Mouse (Mus musculus): ENCODE results near the gene Iyd.
"Not testable (repeated sequence)": the region's sequence is repeated elsewhere in the genome, so short reads cannot be mapped to it uniquely, and the experiment has no call there.

Gene Iyd

GRCm38 (mm10) chr10:3540003-3540827, at the start of gene Iyd:
Gene Iyd (plus strand): TSS chr10:3540240.
- no peaks in the 10 kb centered on the region; the same call in 1 of the 2 replicates for H3K27me3 ChIP-seq (ENCODE audit: insufficient read depth, low read length)
- TF ChIP-seq POU5F1 (IDR thresholded peaks at IDR 0.05; ENCODE audit: borderline replicate concordance, low read length): no peak
- no peak for TF ChIP-seq CTCF (conservative IDR thresholded peaks at IDR 0.05; ENCODE audit: low read length)
- TF ChIP-seq NANOG (IDR thresholded peaks at IDR 0.05; ENCODE audit: borderline replicate concordance, low read length): no peak
- no peaks in the 10 kb centered on the region for H3K36me3 ChIP-seq (ENCODE audit: insufficient read depth, low read length)
- no peaks in the 10 kb centered on the region for H3K4me1 ChIP-seq (replicated peaks; ENCODE audit: low read depth, low read length)
- no peak within 1 kb of the TSS for H3K4me3 ChIP-seq (replicated peaks; ENCODE audit: low read length)
- H3K9me3 ChIP-seq (ENCODE audit: low read length): no peaks in the 10 kb centered on the region

- Histone ChIP-seq H3K4me1 (replicated peaks; ENCODE audit: low read depth, low read length) (no peaks in the 10 kb centered on the region), H3K4me3 (replicated peaks; ENCODE audit: low read length) (no peak overlapping the region), H3K9me3 (ENCODE audit: low read length) (peaks cover 14% of the 10 kb centered on the region), H3K27me3 (ENCODE audit: insufficient read depth, low read length) (no peaks in the 10 kb centered on the region), H3K36me3 (ENCODE audit: insufficient read depth, low read length) (no peaks in the 10 kb centered on the region)
- TF ChIP-seq NANOG (IDR thresholded peaks at IDR 0.05; ENCODE audit: borderline replicate concordance, low read length): no peak
- no peak for TF ChIP-seq CTCF (conservative IDR thresholded peaks at IDR 0.05; ENCODE audit: low read length)
- TF ChIP-seq POU5F1 (IDR thresholded peaks at IDR 0.05; ENCODE audit: borderline replicate concordance, low read length): no peak
Observed at GRCm38 (mm10) chr10:3496791-3497190, 43.2 kb upstream of the Iyd start.

- H3K27me3 ChIP-seq (ENCODE audit: insufficient read depth, low read length); H3K36me3 ChIP-seq (ENCODE audit: insufficient read depth, low read length); H3K4me1 ChIP-seq (replicated peaks; ENCODE audit: low read depth, low read length); H3K4me3 ChIP-seq (replicated peaks; ENCODE audit: low read length): not testable (repeated sequence)
- peaks cover 21% of the 10 kb centered on the region for H3K9me3 ChIP-seq (ENCODE audit: low read length)
Observed at GRCm38 (mm10) chr10:3500846-3501245, 39.2 kb upstream of the Iyd start.

GRCm38 (mm10) chr10:3507484-3508221, 32.4 kb upstream of the Iyd start:
- H3K4me1 ChIP-seq (replicated peaks; ENCODE audit: low read depth, low read length): no peaks in the 10 kb centered on the region
- no peak overlapping the region for H3K4me3 ChIP-seq (replicated peaks; ENCODE audit: low read length)
- TF ChIP-seq POU5F1 (IDR thresholded peaks at IDR 0.05; ENCODE audit: borderline replicate concordance, low read length) (no peak), NANOG (IDR thresholded peaks at IDR 0.05; ENCODE audit: borderline replicate concordance, low read length) (no peak), CTCF (conservative IDR thresholded peaks at IDR 0.05; ENCODE audit: low read length) (no peak)
- no peaks in the 10 kb centered on the region for H3K27me3 ChIP-seq (ENCODE audit: insufficient read depth, low read length)
- peaks cover 12% of the 10 kb centered on the region for H3K9me3 ChIP-seq (ENCODE audit: low read length)
- H3K36me3 ChIP-seq (ENCODE audit: insufficient read depth, low read length): no peaks in the 10 kb centered on the region

- no peaks in the 10 kb centered on the region for H3K36me3 ChIP-seq (ENCODE audit: insufficient read depth, low read length)
- no peak overlapping the region for H3K4me3 ChIP-seq (replicated peaks; ENCODE audit: low read length)
- H3K4me1 ChIP-seq (replicated peaks; ENCODE audit: low read depth, low read length): no peaks in the 10 kb centered on the region
- H3K27me3 ChIP-seq (ENCODE audit: insufficient read depth, low read length): no peaks in the 10 kb centered on the region
- TF ChIP-seq CTCF (conservative IDR thresholded peaks at IDR 0.05; ENCODE audit: low read length): no peak
- no peak for TF ChIP-seq POU5F1 (IDR thresholded peaks at IDR 0.05; ENCODE audit: borderline replicate concordance, low read length)
- TF ChIP-seq NANOG (IDR thresholded peaks at IDR 0.05; ENCODE audit: borderline replicate concordance, low read length): no peak
- peaks cover 18% of the 10 kb centered on the region for H3K9me3 ChIP-seq (ENCODE audit: low read length)
Observed at GRCm38 (mm10) chr10:3508222-3508588, 31.8 kb upstream of the Iyd start.

GRCm38 (mm10) chr10:3508746-3509145, 31.3 kb upstream of the Iyd start:
- Histone ChIP-seq H3K36me3 (ENCODE audit: insufficient read depth, low read length) (no peaks in the 10 kb centered on the region), H3K27me3 (ENCODE audit: insufficient read depth, low read length) (no peaks in the 10 kb centered on the region), H3K4me1 (replicated peaks; ENCODE audit: low read depth, low read length) (no peaks in the 10 kb centered on the region), H3K9me3 (ENCODE audit: low read length) (peaks cover 23% of the 10 kb centered on the region), H3K4me3 (replicated peaks; ENCODE audit: low read length) (no peak overlapping the region)
- TF ChIP-seq CTCF (conservative IDR thresholded peaks at IDR 0.05; ENCODE audit: low read length): no peak
- no peak for TF ChIP-seq NANOG (IDR thresholded peaks at IDR 0.05; ENCODE audit: borderline replicate concordance, low read length)
- TF ChIP-seq POU5F1 (IDR thresholded peaks at IDR 0.05; ENCODE audit: borderline replicate concordance, low read length): no peak

- no peak for TF ChIP-seq POU5F1 (IDR thresholded peaks at IDR 0.05; ENCODE audit: borderline replicate concordance, low read length)
- no peak for TF ChIP-seq NANOG (IDR thresholded peaks at IDR 0.05; ENCODE audit: borderline replicate concordance, low read length)
- no peak for TF ChIP-seq CTCF (conservative IDR thresholded peaks at IDR 0.05; ENCODE audit: low read length)
- no peaks in the 10 kb centered on the region for H3K4me1 ChIP-seq (replicated peaks; ENCODE audit: low read depth, low read length)
Observed at GRCm38 (mm10) chr10:3509663-3510277, 30.3 kb upstream of the Iyd start.

GRCm38 (mm10) chr10:3510486-3510885, 29.6 kb upstream of the Iyd start:
- Histone ChIP-seq H3K36me3 (ENCODE audit: insufficient read depth, low read length) (no peaks in the 10 kb centered on the region), H3K9me3 (ENCODE audit: low read length) (peaks cover 37% of the 10 kb centered on the region), H3K4me3 (replicated peaks; ENCODE audit: low read length) (no peak overlapping the region), H3K4me1 (replicated peaks; ENCODE audit: low read depth, low read length) (no peaks in the 10 kb centered on the region), H3K27me3 (ENCODE audit: insufficient read depth, low read length) (no peaks in the 10 kb centered on the region)
- TF ChIP-seq NANOG (IDR thresholded peaks at IDR 0.05; ENCODE audit: borderline replicate concordance, low read length): no peak
- TF ChIP-seq CTCF (conservative IDR thresholded peaks at IDR 0.05; ENCODE audit: low read length): no peak
- TF ChIP-seq POU5F1 (IDR thresholded peaks at IDR 0.05; ENCODE audit: borderline replicate concordance, low read length): no peak

More at GRCm38 (mm10) chr10:3509663-3510277, 30.3 kb upstream of the Iyd start:
- Histone ChIP-seq H3K4me3 (replicated peaks; ENCODE audit: low read length) (no peak overlapping the region), H3K36me3 (ENCODE audit: insufficient read depth, low read length) (no peaks in the 10 kb centered on the region), H3K9me3 (ENCODE audit: low read length) (peaks cover 33% of the 10 kb centered on the region), H3K27me3 (ENCODE audit: insufficient read depth, low read length) (no peaks in the 10 kb centered on the region)

All from E14TG2a.4 (cell line).